ENCODE assay signal across 15 mouse cellular contexts in the genomic region with DNA sequence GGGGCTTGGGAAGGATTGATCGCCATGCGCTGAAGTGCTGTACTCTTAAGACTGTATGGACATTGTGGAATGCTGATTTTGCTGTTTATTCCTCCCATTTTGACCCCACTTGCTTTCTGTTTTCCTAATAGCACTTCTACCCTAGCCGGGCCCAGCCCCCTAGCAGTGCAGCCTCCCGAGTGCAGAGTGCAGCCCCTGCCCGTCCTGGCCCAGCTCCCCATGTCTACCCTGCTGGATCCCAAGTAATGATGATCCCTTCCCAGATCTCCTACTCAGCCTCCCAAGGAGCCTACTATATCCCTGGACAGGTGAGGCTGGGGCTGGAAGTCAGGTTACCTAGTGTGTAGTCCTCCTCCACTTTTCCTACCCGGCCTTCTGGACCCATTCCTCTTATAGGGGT. TPM values are rescaled to one million over a fixed set of nuclear protein-coding genes. Genes with fewer than 3 reads are reported as not detected.
A peak's percentile ranks its signal among the peaks of the same experiment; 100 is the strongest.
DNase-seq lines count a peak whose midpoint lies in the region; ATAC-seq lines count a peak whose summit lies in the region.
"Had no signal": no experiment of that assay in that cellular context is flagged by ENCODE, and none has a peak within 500 bp of the region (broad histone marks: within the 10 kb centered on the region; RNA-seq: fewer than 3 reads in every experiment).

No protein-coding gene starts in this region.

- H3K9me3 ChIP-seq in heart, embryonic 10.5 days = no peaks in the 10 kb centered on the region
- H3K9me3 ChIP-seq in midbrain, embryonic 11.5 days (ENCODE audit: control insufficient read depth, low read length) = no peaks in the 10 kb centered on the region
- no peaks in the 10 kb centered on the region for H3K9me3 ChIP-seq in midbrain, embryonic 16.5 days (replicated peaks; ENCODE audit: control insufficient read depth, low read length, poor library complexity, severe bottlenecking)
- H3K9me3 ChIP-seq in limb, embryonic 10.5 days (replicated peaks) = no peaks in the 10 kb centered on the region
- no peaks in the 10 kb centered on the region for H3K9me3 ChIP-seq in neural tube, embryonic 15.5 days (replicated peaks)

- peak overlapping the region; percentile 16; the same call in 1 of the 2 replicates for H3K9ac ChIP-seq in midbrain, embryonic 11.5 days (ENCODE audit: low read length)
- H3K9ac ChIP-seq in midbrain, embryonic 16.5 days (ENCODE audit: low read depth, low read length) = no peak overlapping the region
- no peak overlapping the region for H3K9ac ChIP-seq in neural tube, embryonic 15.5 days (replicated peaks)

- intact Hi-C loops in heart, postnatal 36 days (cut with DNase I) = no loop called here

- no peak for DNase-seq in heart, embryonic 10.5 days (ENCODE audit: low spot score)
- DNase-seq in heart, postnatal 36 days = no peak
- DNase-seq in midbrain, embryonic 11.5 days (ENCODE audit: low spot score, missing footprints) = no peak
- no peak for DNase-seq in limb, embryonic 10.5 days (ENCODE audit: low spot score)
- DNase-seq in right cerebral cortex, adult 2 months (ENCODE audit: low spot score in 2 of 2) = no peak
- no peak for DNase-seq in embryo, embryonic 10 days (ENCODE audit: low spot score)
- DNase-seq: adrenal gland, postnatal 36 days; cerebellum, adult 9-11 months; gastrocnemius, postnatal 36 days; kidney, adult 18-20 months; lung, adult 18-20 months; right cerebral cortex, adult 18-20 months had no signal

- H3K4me3 ChIP-seq in heart, embryonic 10.5 days = peak overlapping the region; percentile 99
- H3K4me3 ChIP-seq in midbrain, embryonic 11.5 days (ENCODE audit: low read depth, low read length) = no peak overlapping the region
- H3K4me3 ChIP-seq in midbrain, embryonic 16.5 days (ENCODE audit: low read depth, low read length) = no peak overlapping the region
- peak overlapping the region; percentile 99; the same call in 1 of the 2 replicates for H3K4me3 ChIP-seq in limb, embryonic 10.5 days
- H3K4me3 ChIP-seq in neural tube, embryonic 15.5 days (replicated peaks) = no peak overlapping the region

- peaks cover 18% of the 10 kb centered on the region for H3K4me1 ChIP-seq in heart, embryonic 10.5 days
- H3K4me1 ChIP-seq in midbrain, embryonic 11.5 days (ENCODE audit: control insufficient read depth, insufficient read depth, low read length) = peaks cover 15% of the 10 kb centered on the region
- H3K4me1 ChIP-seq in midbrain, embryonic 16.5 days (ENCODE audit: control insufficient read depth, insufficient read depth, low read length) = peaks cover 19% of the 10 kb centered on the region
- peaks cover 24% of the 10 kb centered on the region for H3K4me1 ChIP-seq in limb, embryonic 10.5 days
- peaks cover 26% of the 10 kb centered on the region for H3K4me1 ChIP-seq in neural tube, embryonic 15.5 days

- no peak for ATAC-seq in midbrain, embryonic 11.5 days (ENCODE audit: low FRiP score)
- no peak for ATAC-seq in midbrain, embryonic 16.5 days
- ATAC-seq in neural tube, embryonic 15.5 days (ENCODE audit: low FRiP score) = no peak
- ATAC-seq: CD4-positive, CD25-positive, alpha-beta regulatory T cell, adult 4 months had no signal

- no peaks in the 10 kb centered on the region for H3K27me3 ChIP-seq in heart, embryonic 10.5 days (ENCODE audit: insufficient read depth, poor library complexity, severe bottlenecking)
- no peaks in the 10 kb centered on the region for H3K27me3 ChIP-seq in midbrain, embryonic 11.5 days (ENCODE audit: control insufficient read depth, insufficient read depth, low read length)
- no peaks in the 10 kb centered on the region for H3K27me3 ChIP-seq in midbrain, embryonic 16.5 days (ENCODE audit: control insufficient read depth, insufficient read depth, low read depth, low read length)
- no peaks in the 10 kb centered on the region for H3K27me3 ChIP-seq in limb, embryonic 10.5 days (ENCODE audit: low read depth, poor library complexity, severe bottlenecking)
- no peaks in the 10 kb centered on the region for H3K27me3 ChIP-seq in neural tube, embryonic 15.5 days (replicated peaks)

- no peak overlapping the region for H3K27ac ChIP-seq in heart, embryonic 10.5 days
- no peak overlapping the region for H3K27ac ChIP-seq in midbrain, embryonic 11.5 days (ENCODE audit: low read depth, low read length)
- H3K27ac ChIP-seq in midbrain, embryonic 16.5 days (ENCODE audit: low read length) = no peak overlapping the region
- H3K27ac ChIP-seq in limb, embryonic 10.5 days = no peak overlapping the region
- no peak overlapping the region for H3K27ac ChIP-seq in neural tube, embryonic 15.5 days (replicated peaks)

- WGBS in heart, embryonic 10.5 days = 95% methylated on average over 6 of the region's 6 CpGs
- WGBS in midbrain, embryonic 11.5 days = 90% methylated on average over 6 of the region's 6 CpGs
- 94% methylated on average over 6 of the region's 6 CpGs for WGBS in midbrain, embryonic 16.5 days
- 92% methylated on average over 6 of the region's 6 CpGs for WGBS in limb, embryonic 10.5 days
- WGBS in neural tube, embryonic 15.5 days = 93% methylated on average over 6 of the region's 6 CpGs

- peaks cover 65% of the 10 kb centered on the region for H3K36me3 ChIP-seq in heart, embryonic 10.5 days
- H3K36me3 ChIP-seq in midbrain, embryonic 11.5 days (ENCODE audit: control insufficient read depth, insufficient read depth, low read length) = peaks cover 42% of the 10 kb centered on the region
- peaks cover 39% of the 10 kb centered on the region for H3K36me3 ChIP-seq in midbrain, embryonic 16.5 days (ENCODE audit: control insufficient read depth, insufficient read depth, low read length)
- peaks cover 65% of the 10 kb centered on the region for H3K36me3 ChIP-seq in limb, embryonic 10.5 days
- peaks cover 54% of the 10 kb centered on the region for H3K36me3 ChIP-seq in neural tube, embryonic 15.5 days

- no peak overlapping the region for H3K4me2 ChIP-seq in midbrain, embryonic 11.5 days
- no peak overlapping the region for H3K4me2 ChIP-seq in midbrain, embryonic 16.5 days (ENCODE audit: low read length)
- 0 out of 2 replicates have a peak overlapping the region, but pooled peaks have one; percentile 97 for H3K4me2 ChIP-seq in neural tube, embryonic 15.5 days

RNA-seq across cellular contexts. Expression of a gene that starts 7.1 kb away (rescaled TPM):
- 188 and 226 TPM in 2 replicates for polyA plus RNA-seq in heart, embryonic 10.5 days (2016; fragmentation: Nextera tagmentation; extraction: Ambion mirVana)
- 100 to 1,000 TPM; 388 to 434 TPM for total RNA-seq in heart, postnatal 36 days (2021)
- 132 and 142 TPM in 2 replicates for polyA plus RNA-seq in midbrain, embryonic 11.5 days (2014; fragmentation: Nextera tagmentation; extraction: Ambion mirVana)
- 127 and 134 TPM in 2 replicates for polyA plus RNA-seq in midbrain, embryonic 16.5 days (2015; fragmentation: Nextera tagmentation; extraction: Ambion mirVana)
- 267 and 277 TPM in 2 replicates for polyA plus RNA-seq in limb, embryonic 10.5 days (2016; fragmentation: Nextera tagmentation; extraction: Ambion mirVana)
- polyA plus RNA-seq in neural tube, embryonic 15.5 days (2015; fragmentation: Nextera tagmentation; extraction: Ambion mirVana) = 130 and 142 TPM in 2 replicates

RNA-seq across cellular contexts. Expression of a gene that starts 17.8 kb away (rescaled TPM):
- polyA plus RNA-seq in heart, embryonic 10.5 days (2016; fragmentation: Nextera tagmentation; extraction: Ambion mirVana) = 2.5 TPM in 2 replicates
- 10 to 100 TPM; 27.9 to 30.2 TPM for total RNA-seq in heart, postnatal 36 days (2021)
- 8.8 and 12.5 TPM in 2 replicates for polyA plus RNA-seq in midbrain, embryonic 11.5 days (2014; fragmentation: Nextera tagmentation; extraction: Ambion mirVana)
- polyA plus RNA-seq in midbrain, embryonic 16.5 days (2015; fragmentation: Nextera tagmentation; extraction: Ambion mirVana) = 62.1 and 66.5 TPM in 2 replicates
- polyA plus RNA-seq in limb, embryonic 10.5 days (2016; fragmentation: Nextera tagmentation; extraction: Ambion mirVana) = 2.7 and 3.8 TPM in 2 replicates
- 42.2 and 48.6 TPM in 2 replicates for polyA plus RNA-seq in neural tube, embryonic 15.5 days (2015; fragmentation: Nextera tagmentation; extraction: Ambion mirVana)

RNA-seq across cellular contexts. Expression of a gene that starts 23.8 kb away (rescaled TPM):
- 385 and 393 TPM in 2 replicates for polyA plus RNA-seq in heart, embryonic 10.5 days (2016; fragmentation: Nextera tagmentation; extraction: Ambion mirVana)
- total RNA-seq in heart, postnatal 36 days (2021) = 100 to 1,000 TPM; 214 to 216 TPM
- 474 and 502 TPM in 2 replicates for polyA plus RNA-seq in midbrain, embryonic 11.5 days (2014; fragmentation: Nextera tagmentation; extraction: Ambion mirVana)
- polyA plus RNA-seq in midbrain, embryonic 16.5 days (2015; fragmentation: Nextera tagmentation; extraction: Ambion mirVana) = 365 and 371 TPM in 2 replicates
- 517 and 538 TPM in 2 replicates for polyA plus RNA-seq in limb, embryonic 10.5 days (2016; fragmentation: Nextera tagmentation; extraction: Ambion mirVana)
- 340 and 342 TPM in 2 replicates for polyA plus RNA-seq in neural tube, embryonic 15.5 days (2015; fragmentation: Nextera tagmentation; extraction: Ambion mirVana)

RNA-seq across cellular contexts. Expression of a gene that starts 42.3 kb away (rescaled TPM):
- polyA plus RNA-seq in heart, embryonic 10.5 days (2016; fragmentation: Nextera tagmentation; extraction: Ambion mirVana) = 68.8 and 103 TPM in 2 replicates
- 10 to 100 TPM; 10.5 to 12.4 TPM for total RNA-seq in heart, postnatal 36 days (2021)
- polyA plus RNA-seq in midbrain, embryonic 11.5 days (2014; fragmentation: Nextera tagmentation; extraction: Ambion mirVana) = 104 and 119 TPM in 2 replicates
- polyA plus RNA-seq in midbrain, embryonic 16.5 days (2015; fragmentation: Nextera tagmentation; extraction: Ambion mirVana) = 83.0 and 88.0 TPM in 2 replicates
- polyA plus RNA-seq in limb, embryonic 10.5 days (2016; fragmentation: Nextera tagmentation; extraction: Ambion mirVana) = 148 and 173 TPM in 2 replicates
- polyA plus RNA-seq in neural tube, embryonic 15.5 days (2015; fragmentation: Nextera tagmentation; extraction: Ambion mirVana) = 90.9 and 95.4 TPM in 2 replicates

RNA-seq across cellular contexts. Expression of a gene that starts 42.3 kb away (rescaled TPM):
- 4.7 and 10.3 TPM in 2 replicates for polyA plus RNA-seq in heart, embryonic 10.5 days (2016; fragmentation: Nextera tagmentation; extraction: Ambion mirVana)
- total RNA-seq in heart, postnatal 36 days (2021) = 1 to 10 TPM; 2.3 to 2.6 TPM
- 15.1 and 16.0 TPM in 2 replicates for polyA plus RNA-seq in midbrain, embryonic 11.5 days (2014; fragmentation: Nextera tagmentation; extraction: Ambion mirVana)
- 22.3 and 25.4 TPM in 2 replicates for polyA plus RNA-seq in midbrain, embryonic 16.5 days (2015; fragmentation: Nextera tagmentation; extraction: Ambion mirVana)
- 14.1 and 18.5 TPM in 2 replicates for polyA plus RNA-seq in limb, embryonic 10.5 days (2016; fragmentation: Nextera tagmentation; extraction: Ambion mirVana)
- 27.4 and 34.6 TPM in 2 replicates for polyA plus RNA-seq in neural tube, embryonic 15.5 days (2015; fragmentation: Nextera tagmentation; extraction: Ambion mirVana)

Comparison
In these comparisons a context has a peak if more than half of its experiments do, and no peak if none do; other contexts are left out.
1. H3K4me3 ChIP-seq: peak in heart, embryonic 10.5 days (single experiment) and limb, embryonic 10.5 days (single experiment); none in midbrain, embryonic 11.5 days (single experiment), midbrain, embryonic 16.5 days (single experiment) and neural tube, embryonic 15.5 days (single experiment).